Mouse (Mus musculus) spleen, adult 10 weeks (tissue): ENCODE results near the gene Ddc. TPM values are rescaled to one million over a fixed set of nuclear protein-coding genes. Genes with fewer than 3 reads are reported as not detected.

Source experiments
- polyA plus RNA-seq: library from polyadenylated mRNA; stranded (reverse); fragments of 350-450 nt; fragmentation: Illumina TruSeq; extraction: RNeasy Lipid Tissue Mini Kit (QIAGEN cat#74804); gene quantifications from one replicate; pipeline ENCODE4 v1.2.3, GENCODE M21; 2015; ENCODE audit warnings: low replicate concordance; ENCODE audit not compliant: insufficient read depth

The Ddc gene
- 1.9 TPM for polyA plus RNA-seq

DNA sequence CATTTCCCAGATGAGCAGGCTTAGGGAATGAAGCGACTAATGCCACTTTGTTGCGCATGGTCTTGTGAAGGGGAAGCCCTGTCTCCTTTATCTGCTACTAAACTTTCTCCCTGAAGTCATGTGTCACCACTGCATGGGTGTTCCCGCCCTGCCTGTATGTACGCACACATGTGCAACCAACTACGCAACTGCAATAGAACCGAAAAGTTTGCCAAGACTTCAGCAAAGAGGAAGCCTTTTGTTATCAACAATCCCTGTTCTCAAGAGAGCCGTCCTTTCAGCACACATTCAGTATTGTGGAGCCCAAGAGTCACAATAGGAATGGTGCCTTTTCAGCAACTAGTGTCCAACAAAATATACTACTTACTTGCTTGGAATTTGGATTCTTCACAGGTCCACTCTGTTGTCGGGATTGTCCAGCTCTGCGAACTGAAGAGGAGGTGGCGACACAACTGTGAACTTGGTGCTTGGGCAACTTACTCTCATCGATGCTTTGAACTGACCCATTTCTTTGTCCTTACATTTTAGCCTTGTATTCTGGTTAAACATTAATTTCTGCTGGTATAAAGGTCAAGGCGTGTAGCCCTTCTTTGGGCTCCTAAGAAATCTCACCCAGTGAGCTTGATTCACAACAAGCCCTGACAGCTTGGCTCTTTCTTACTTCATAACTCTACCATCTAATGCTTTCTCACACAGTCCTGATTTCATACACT is at the start of gene Ddc:
Gene Ddc, minus strand, starts transcription at position 500 of the 713 bp plus-strand sequence.

DNA sequence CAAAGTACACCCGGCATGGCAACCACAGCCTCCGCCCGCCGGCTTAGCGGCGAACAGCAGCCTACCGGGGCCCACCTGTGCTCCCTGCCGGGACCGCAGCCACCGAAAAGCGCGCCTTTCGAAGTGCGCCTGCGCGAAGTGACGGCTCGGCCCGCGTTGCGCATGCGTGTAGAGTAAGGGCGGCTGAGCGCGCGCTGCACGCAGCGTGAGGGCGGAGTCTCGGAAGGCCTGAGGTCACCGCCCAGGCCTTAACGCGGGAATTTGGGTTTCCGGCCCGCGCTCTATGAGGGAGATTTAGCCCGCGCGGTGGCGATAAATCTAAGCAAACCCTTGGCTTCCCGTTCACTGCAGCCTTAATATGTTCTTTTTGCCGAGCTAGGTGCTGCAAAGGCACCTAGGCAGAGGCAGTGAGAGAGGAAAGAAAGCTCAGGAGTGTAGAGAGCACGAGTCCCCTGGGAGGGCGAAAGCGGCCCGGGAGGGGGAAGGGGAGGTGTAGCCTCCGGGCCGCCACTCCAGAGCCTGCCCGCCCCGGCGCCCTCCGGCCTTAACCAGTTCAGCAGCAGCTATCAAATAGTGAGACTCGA is 89.0 kb downstream of the Ddc start, which contains the start of gene Fignl1:
Gene Fignl1, minus strand, starts transcription at position 143 of the 584 bp plus-strand sequence.

Other genes with a start within 250 kb of the Ddc start
- gene Ikzf1, start 213.1 kb downstream of the Ddc start, polyA plus RNA-seq: 225 TPM
- gene Fignl1, start 89.2 kb downstream of the Ddc start, polyA plus RNA-seq: 13.9 TPM
- 10.0 TPM for gene Grb10, start 140.5 kb upstream of the Ddc start, polyA plus RNA-seq